Mouse (Mus musculus) kidney, embryonic 16.5 days (tissue): ENCODE measurements around the gene Clmp. TPM values are rescaled to one million over a fixed set of nuclear protein-coding genes. Genes with fewer than 3 reads are reported as not detected.
"Not testable (repeated sequence)": the region's sequence is repeated elsewhere in the genome, so short reads cannot be mapped to it uniquely, and the experiment has no call there.

ENCODE experiments used
- ATAC-seq: fragments of 200-750 bp; cut with Nextera tagmentation; 2 replicates; pipeline ENCODE4 v1.8.0; 2017; ENCODE audit warnings: moderate TSS enrichment; ENCODE audit not compliant: low FRiP score, low TSS enrichment
- H3K27ac ChIP-seq: fragments of 300-500 bp; sonication (generic); 2 replicates; pipeline ENCODE4 v1.5.1; 2014; ENCODE audit warnings: low read length
- H3K27me3 ChIP-seq: fragments of 300-500 bp; sonication (generic); 2 replicates; pipeline ENCODE4 v1.6.1; 2014; ENCODE audit warnings: low read length, control low read depth, mixed read lengths; ENCODE audit not compliant: insufficient read depth
- H3K36me3 ChIP-seq: fragments of 300-500 bp; sonication (generic); 2 replicates; pipeline ENCODE4 v1.6.1; 2014; ENCODE audit warnings: low read length, control low read depth, mixed read lengths; ENCODE audit not compliant: insufficient read depth
- H3K4me1 ChIP-seq: fragments of 300-500 bp; sonication (generic); 2 replicates; pipeline ENCODE4 v1.6.1; 2014; ENCODE audit warnings: low read length, control low read depth, mixed read lengths; ENCODE audit not compliant: insufficient read depth
- H3K4me2 ChIP-seq: fragments of 300-500 bp; sonication (generic); replicated peaks from 2 replicates; pipeline ENCODE4 v1.6.1; 2014; ENCODE audit warnings: low read depth, low read length
- H3K4me3 ChIP-seq: fragments of 300-500 bp; sonication (generic); 2 replicates; pipeline ENCODE4 v1.5.1; 2014; ENCODE audit warnings: mild to moderate bottlenecking, low read length
- H3K9ac ChIP-seq: fragments of 300-500 bp; sonication (generic); replicated peaks from 2 replicates; pipeline ENCODE4 v1.6.1; 2014; ENCODE audit warnings: low read length
- H3K9me3 ChIP-seq: fragments of 300-500 bp; sonication (generic); 2 replicates; pipeline ENCODE4 v1.6.1; 2016; ENCODE audit warnings: low read length, control low read depth
- WGBS: fragments of 180-500 bp; shearing (Covaris S2); extraction: QIAGEN DNeasy Blood & Tissue Kit; methylation state at CpG from one replicate; pipeline ENCODE4 v1.1.7; 2014; 5-methylcytosine and 5-hydroxymethylcytosine counted together
- polyA plus RNA-seq: library from polyadenylated mRNA; unstranded; fragments of >200 nt; fragmentation: Nextera tagmentation; extraction: Ambion mirVana; gene quantifications from 2 replicates; pipeline ENCODE4 v1.2.1, GENCODE M21; 2015

The Clmp gene
- polyA plus RNA-seq, 1 experiment from 2014 or later, result 28.0 TPM

DNA sequence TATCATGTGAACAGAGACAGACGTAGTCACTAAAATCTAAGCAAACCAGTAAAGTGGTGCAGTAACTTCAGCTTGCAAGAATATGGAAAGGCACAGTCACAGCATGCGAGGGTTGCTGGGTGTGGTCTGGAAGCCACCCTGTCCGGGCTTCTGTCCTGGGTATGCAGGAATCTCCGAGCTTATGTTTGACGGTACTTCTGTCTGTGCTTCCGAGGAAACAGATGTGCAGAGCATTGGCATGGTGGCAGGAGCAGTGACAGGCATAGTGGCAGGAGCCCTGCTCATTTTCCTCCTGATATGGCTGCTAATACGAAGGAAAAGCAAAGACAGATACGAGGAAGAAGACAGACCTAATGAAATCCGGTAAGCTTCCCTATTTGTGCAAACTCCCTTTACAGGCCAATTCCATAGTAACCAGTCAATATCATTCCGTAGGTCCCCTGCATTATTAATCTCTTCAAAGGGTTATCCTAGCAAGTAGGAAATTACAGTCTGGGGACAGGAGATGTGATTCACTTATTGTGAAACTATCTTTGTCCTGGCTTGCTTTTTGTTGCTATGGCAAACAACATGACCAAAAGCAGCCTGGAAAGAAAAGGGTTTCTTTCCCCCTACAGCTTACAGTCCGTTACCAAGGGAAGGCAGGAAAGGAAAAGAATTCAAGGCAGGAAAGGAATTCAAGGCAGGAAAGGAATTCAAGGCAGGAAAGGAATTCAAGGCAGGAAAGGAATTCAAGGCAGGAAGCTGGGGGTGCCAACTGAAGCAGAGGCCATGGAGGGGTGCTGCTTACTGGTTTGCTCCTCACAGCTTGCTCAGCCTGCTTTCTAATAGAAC lies 95.3 kb downstream of the Clmp start:
- Histone ChIP-seq H3K4me2 (no peak overlapping the region), H3K4me1 (peaks cover 33% of the 10 kb centered on the region), H3K27ac (peak overlapping the region; percentile 64), H3K27me3 (no peaks in the 10 kb centered on the region), H3K9me3 (no peaks in the 10 kb centered on the region), H3K36me3 (no peaks in the 10 kb centered on the region; the same call in 1 of the 2 replicates), H3K9ac (no peak overlapping the region), H3K4me3 (no peak overlapping the region)
- ATAC-seq, result no peak
- WGBS, result 77% methylated on average over 11 of the region's 11 CpGs

DNA sequence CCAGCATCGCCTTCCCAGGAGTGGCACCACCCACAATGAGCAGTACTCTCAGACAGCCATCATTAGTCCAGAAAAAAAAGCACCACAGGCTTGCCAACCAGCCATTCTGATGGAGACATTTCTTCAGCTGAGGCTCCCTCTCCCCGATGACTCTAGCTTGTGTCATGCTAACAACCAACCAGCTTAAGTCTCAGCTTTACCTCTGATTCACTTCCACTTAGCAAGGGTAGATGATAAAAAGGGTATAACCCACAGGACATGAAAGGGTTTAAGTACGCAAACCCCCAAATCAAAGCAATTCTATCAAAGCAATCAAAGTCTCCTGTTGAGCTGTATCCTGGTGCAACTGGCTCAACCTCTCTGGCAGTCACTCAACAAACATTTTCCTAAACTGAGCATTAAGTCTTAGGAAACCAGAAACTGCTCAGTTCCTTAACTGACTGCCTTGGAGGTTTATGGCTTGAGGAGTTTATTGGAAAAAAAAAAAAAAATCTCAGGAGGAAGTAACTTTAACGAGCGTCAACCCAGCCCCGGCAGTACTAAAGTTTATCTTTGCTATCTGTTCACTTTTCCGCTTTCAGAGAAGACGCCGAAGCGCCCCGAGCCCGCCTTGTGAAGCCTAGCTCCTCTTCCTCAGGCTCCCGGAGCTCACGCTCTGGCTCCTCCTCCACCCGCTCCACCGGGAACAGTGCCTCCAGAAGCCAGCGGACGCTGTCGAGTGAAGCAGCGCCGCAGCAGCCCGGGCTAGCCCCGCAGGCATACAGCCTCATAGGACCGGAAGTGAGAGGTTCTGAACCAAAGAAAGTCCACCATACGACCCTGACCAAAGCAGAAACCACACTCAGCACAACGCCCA lies 96.2 kb downstream of the Clmp start:
- H3K9ac ChIP-seq, result peak overlapping the region; percentile 43
- H3K9me3 ChIP-seq, result no peaks in the 10 kb centered on the region
- WGBS, result 24% methylated on average over 26 of the region's 26 CpGs
- H3K4me1 ChIP-seq, result peaks cover 28% of the 10 kb centered on the region
- H3K27ac ChIP-seq, result peak overlapping the region; percentile 64
- no peaks in the 10 kb centered on the region; the same call in 1 of the 2 replicates for H3K36me3 ChIP-seq
- H3K4me2 ChIP-seq, result peak overlapping the region; percentile 47
- peak overlapping the region; percentile 32 for H3K4me3 ChIP-seq
- no peaks in the 10 kb centered on the region for H3K27me3 ChIP-seq
- ATAC-seq, result peak; percentile 57

DNA sequence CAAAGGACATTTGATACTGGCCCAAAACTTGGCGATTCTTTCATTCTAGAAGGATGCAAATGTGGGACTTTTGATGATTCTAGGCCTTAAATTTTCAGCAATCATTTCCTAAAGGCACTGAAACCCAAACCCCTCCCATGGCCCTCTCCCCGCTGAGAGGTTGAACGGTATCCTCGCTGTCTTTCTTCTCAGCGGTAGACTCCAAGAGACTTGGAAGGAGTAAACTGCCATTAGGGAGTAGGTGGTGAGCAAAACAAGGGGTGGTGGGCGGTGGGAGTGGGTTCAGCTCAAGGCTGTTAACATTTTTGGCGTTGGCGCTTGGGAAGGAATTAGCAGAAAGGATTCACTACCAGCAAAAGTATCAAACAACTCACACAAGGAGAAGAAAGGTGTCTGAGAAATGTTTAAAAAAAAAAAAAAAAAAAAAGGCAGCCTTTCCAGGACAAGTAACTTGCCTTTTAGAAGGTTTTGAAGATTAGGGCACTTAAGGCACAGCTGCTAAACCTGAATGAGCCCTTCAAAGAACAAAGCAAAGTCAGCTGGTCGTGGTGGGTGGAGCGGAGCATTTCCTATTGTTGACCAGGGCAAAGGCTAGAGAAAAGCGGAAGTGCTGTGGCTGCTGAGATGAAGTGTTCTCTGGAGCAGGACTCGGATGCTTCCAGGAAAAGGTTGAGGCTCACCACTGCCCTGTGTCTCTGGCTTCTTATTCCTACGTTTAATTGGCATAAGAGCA lies 98.0 kb downstream of the Clmp start:
- no peaks in the 10 kb centered on the region for H3K27me3 ChIP-seq
- no peaks in the 10 kb centered on the region; the same call in 1 of the 2 replicates for H3K36me3 ChIP-seq
- peak; percentile 68; the same call in 1 of the 2 replicates for ATAC-seq
- H3K4me3 ChIP-seq, result no peak overlapping the region
- H3K4me1 ChIP-seq, result peaks cover 28% of the 10 kb centered on the region
- peak overlapping the region; percentile 17; the same call in 1 of the 2 replicates for H3K4me2 ChIP-seq
- H3K27ac ChIP-seq, result peak overlapping the region; percentile 74
- 20% methylated on average over 13 of the region's 13 CpGs for WGBS
- no peaks in the 10 kb centered on the region for H3K9me3 ChIP-seq
- H3K9ac ChIP-seq, result peak overlapping the region; percentile 29; the same call in 1 of the 2 replicates

DNA sequence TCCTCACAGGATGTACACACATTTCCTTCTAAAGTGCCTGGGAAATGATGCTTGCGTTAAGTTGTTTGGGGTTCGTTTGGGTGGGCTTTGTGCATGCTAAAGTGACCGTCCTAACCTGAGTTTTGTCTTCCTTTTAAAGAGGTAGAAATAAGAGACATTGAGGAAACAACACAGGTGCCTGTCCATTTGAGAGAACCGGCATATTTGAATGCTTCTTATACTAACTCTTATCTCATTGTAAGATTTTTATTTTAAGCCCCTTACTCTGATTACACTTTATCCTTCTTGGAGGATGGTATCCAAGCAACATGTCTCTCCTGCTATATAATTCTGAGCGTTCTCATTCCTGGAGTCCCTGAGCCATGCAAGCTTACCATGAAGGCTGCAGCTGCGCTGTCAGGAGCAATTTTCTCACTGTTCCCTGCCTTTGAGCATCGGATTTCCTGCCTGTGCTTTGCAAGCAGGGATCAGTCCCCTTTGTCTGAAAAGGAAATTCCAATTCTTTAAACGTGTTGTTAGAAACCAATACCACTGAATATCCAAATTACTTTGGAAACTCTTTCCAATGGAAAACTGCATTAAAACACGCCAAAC lies 98.7 kb downstream of the Clmp start:
- Histone ChIP-seq H3K27ac (peak overlapping the region; percentile 74), H3K9ac (peak overlapping the region; percentile 35), H3K36me3 (no peaks in the 10 kb centered on the region; the same call in 1 of the 2 replicates), H3K9me3 (no peaks in the 10 kb centered on the region), H3K4me1 (peaks cover 28% of the 10 kb centered on the region), H3K27me3 (no peaks in the 10 kb centered on the region), H3K4me2 (peak overlapping the region; percentile 17; the same call in 1 of the 2 replicates), H3K4me3 (no peak overlapping the region)
- ATAC-seq, result no peak
- WGBS, result 10% methylated on average over 9 of the region's 9 CpGs

DNA sequence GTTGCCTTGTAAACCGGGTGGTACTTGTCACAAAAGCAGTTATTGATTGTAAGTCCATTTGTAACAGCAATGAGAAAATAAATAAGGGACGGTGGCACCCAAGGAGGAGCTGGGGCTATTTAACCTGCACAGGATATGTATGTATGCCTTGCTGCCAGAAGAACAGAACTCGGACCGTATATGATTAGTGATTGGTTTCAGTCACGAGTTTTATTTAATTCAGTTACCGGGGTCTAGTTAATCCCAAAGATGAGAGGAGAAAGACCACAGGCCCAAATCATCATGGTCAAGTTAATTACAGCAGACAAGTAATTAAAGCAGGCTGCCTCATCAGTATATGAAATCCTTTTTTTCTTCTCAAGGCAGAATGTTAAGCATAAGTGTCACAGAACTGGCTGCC lies 99.7 kb downstream of the Clmp start:
- ATAC-seq, result no peak
- H3K4me2 ChIP-seq, result no peak overlapping the region
- H3K4me3 ChIP-seq, result no peak overlapping the region
- no peaks in the 10 kb centered on the region for H3K9me3 ChIP-seq
- H3K27ac ChIP-seq, result no peak overlapping the region
- H3K36me3 ChIP-seq, result no peaks in the 10 kb centered on the region; the same call in 1 of the 2 replicates
- 75% methylated on average over 6 of the region's 6 CpGs for WGBS
- H3K9ac ChIP-seq, result no peak overlapping the region
- no peaks in the 10 kb centered on the region for H3K27me3 ChIP-seq
- peaks cover 28% of the 10 kb centered on the region for H3K4me1 ChIP-seq

DNA sequence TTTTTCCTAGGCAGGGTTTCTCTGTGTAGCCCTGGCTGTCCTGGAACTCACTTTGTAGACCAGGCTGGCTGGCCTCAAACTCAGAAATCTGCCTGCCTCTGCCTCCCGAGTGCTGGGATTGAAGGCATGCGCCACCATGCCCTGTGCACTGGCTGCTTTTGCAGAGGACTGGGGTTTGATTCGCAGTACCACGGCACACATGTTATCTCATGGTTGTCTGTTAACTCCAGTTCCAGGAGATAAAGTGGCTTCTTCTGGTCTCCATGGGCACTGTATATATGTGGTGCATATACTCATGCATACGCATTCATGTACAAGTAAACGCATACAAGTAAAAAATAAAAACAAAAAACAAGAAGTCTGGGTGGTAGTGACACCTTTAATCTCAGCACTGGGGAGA lies 101.1 kb downstream of the Clmp start:
- H3K36me3 ChIP-seq, H3K4me3 ChIP-seq, H3K27me3 ChIP-seq, H3K27ac ChIP-seq, H3K9ac ChIP-seq, H3K4me2 ChIP-seq, H3K9me3 ChIP-seq, ATAC-seq: not testable (repeated sequence)
- peaks cover 26% of the 10 kb centered on the region for H3K4me1 ChIP-seq
- 97% methylated on average over 6 of the region's 6 CpGs for WGBS

DNA sequence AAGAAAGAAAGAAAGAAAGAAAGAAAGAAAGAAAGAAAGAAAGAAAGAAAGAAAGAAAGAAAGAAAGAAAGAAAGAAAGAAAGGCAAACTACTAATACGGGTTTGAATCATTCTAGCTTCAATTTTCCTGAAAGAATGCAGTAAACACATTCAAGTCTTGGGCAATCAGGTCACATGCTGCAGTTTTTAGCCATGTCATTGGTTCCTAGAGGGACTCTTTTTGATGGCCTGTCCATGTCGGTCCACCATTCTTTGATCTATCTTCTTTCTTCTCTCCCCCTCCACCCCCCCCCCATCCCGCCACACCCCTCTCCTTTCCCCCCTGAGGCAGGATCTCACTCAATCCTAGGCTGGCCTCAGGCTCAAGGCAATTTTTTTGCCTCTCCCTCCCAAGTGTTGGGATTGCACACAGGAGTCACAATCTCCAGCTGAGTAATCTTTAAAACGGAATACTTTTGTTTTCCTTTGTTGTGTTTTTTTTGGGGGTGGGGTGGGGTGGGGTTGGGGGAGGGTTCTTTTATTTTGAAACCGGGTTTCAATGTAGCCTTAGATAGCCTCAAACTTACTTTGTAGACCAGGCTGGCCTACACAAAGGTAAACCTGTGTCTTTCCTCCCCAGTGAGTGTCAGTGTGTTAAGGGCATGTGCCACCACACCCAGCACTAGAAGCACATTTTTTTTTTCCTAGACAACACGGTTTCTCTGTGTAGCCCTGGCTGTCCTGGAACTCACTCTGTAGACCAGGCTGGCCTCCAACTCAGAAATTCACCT lies 106.3 kb downstream of the Clmp start:
- ATAC-seq, result no peak
- Histone ChIP-seq H3K4me2 (no peak overlapping the region), H3K36me3 (no peaks in the 10 kb centered on the region), H3K4me3 (no peak overlapping the region), H3K9me3 (no peaks in the 10 kb centered on the region), H3K27me3 (no peaks in the 10 kb centered on the region), H3K27ac (no peak overlapping the region), H3K9ac (no peak overlapping the region), H3K4me1 (peaks cover 7% of the 10 kb centered on the region; the same call in 1 of the 2 replicates)
- WGBS, result 62% methylated on average over 6 of the region's 6 CpGs

DNA sequence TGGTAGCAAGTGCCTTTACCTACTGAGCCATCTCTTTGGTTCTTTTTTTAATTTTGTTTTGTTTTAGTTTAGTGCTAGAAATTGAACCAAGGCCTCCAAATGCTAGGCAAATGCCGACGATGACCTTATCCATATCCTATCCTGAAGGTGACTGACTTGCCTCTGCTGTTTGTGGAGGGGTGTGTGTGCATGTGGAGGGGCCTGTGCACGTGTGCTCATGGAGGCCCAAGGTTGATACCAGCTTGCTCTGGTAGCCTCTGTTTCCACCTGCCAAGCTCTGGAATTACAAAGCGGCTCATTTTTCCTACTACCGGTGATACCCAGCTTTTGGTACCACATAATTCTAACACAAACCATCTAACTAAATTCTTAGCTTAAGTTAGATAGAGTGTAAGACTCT lies 107.8 kb downstream of the Clmp start:
- H3K4me1 ChIP-seq, result peaks cover 12% of the 10 kb centered on the region; the same call in 1 of the 2 replicates
- H3K27ac ChIP-seq, result no peak overlapping the region
- no peaks in the 10 kb centered on the region for H3K9me3 ChIP-seq
- WGBS, result 96% methylated on average over 5 of the region's 5 CpGs
- H3K27me3 ChIP-seq, result no peaks in the 10 kb centered on the region
- H3K36me3 ChIP-seq, result no peaks in the 10 kb centered on the region
- no peak overlapping the region for H3K4me3 ChIP-seq
- no peak overlapping the region for H3K4me2 ChIP-seq
- H3K9ac ChIP-seq, result no peak overlapping the region
- no peak for ATAC-seq
